Mouse (Mus musculus) heart, adult 2 months (tissue): ENCODE results near the gene Abcb10.

Source experiments
- CTCF ChIP-seq: fragments of 200-600 bp; IDR thresholded peaks from 2 replicates; pipeline ENCODE4 v1.8.1; 2022; ENCODE audit warnings: antibody characterized with exemption, mild to moderate bottlenecking, moderate library complexity
- EP300 ChIP-seq: fragments of 200-500 bp; IDR thresholded peaks from 2 replicates; pipeline ENCODE4 v1.6.1; 2011; ENCODE audit warnings: low read depth, low read length, control low read depth; ENCODE audit not compliant: insufficient read depth
- POLR2A ChIP-seq: fragments of 200-500 bp; IDR thresholded peaks from 2 replicates; pipeline ENCODE4 v1.6.1; 2011; ENCODE audit warnings: mild to moderate bottlenecking, low read depth, low read length, control low read depth; ENCODE audit not compliant: insufficient read depth

- TF ChIP-seq POLR2A = no peak
- TF ChIP-seq CTCF = no peak
- no peak for TF ChIP-seq EP300
Observed at GRCm38 (mm10) chr8:123925671-123926070, 57.3 kb downstream of the Abcb10 start.
